Mouse (Mus musculus) cerebellum, adult 11 months (tissue): ENCODE results near the gene Taok1.

Source experiments
- DNase-seq: peaks from one replicate; pipeline ENCODE4 v3.0.0; 2022

Gene Taok1

DNA sequence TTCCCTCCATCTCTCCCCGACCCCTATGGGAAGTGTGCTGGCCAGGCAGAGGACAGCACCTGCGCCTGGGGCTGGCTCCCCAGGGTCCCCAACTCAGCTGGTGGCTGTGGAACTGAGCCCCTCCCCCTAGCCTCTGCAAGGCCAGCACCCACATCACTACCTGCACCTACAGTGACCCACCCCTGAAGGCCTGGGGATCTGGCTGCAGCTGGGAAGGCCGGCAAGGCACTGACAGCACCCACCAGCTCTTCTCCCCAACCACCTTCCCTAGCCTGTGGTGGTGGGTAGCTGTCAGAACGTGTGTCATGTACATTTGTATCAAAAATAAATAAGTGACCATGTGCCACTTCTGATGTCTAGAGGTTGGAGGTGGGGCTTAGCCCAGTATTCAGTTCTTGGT, 100.2 kb downstream of the Taok1 start:
- peak; percentile 24 for DNase-seq

DNA sequence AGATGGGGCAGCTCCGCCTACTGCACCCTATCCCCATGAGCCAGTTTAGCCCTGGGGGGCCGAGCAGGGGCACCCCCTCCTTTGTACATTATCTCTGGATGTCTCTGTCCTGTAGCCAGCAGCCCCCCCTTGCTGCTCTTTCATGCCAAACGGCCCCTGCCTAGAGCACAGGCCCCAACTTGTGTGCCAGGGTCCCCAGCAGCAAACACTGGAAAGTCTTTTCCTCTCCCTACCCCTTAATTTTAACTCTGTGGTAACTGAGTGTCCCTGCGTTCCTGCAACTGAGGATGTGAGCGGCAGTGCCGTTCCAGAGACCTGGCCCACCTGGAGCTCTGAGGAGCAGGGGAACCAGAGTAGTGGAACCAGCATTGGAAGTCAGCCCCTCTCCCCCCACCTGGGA, 100.7 kb downstream of the Taok1 start:
- peak; percentile 12 for DNase-seq

DNA sequence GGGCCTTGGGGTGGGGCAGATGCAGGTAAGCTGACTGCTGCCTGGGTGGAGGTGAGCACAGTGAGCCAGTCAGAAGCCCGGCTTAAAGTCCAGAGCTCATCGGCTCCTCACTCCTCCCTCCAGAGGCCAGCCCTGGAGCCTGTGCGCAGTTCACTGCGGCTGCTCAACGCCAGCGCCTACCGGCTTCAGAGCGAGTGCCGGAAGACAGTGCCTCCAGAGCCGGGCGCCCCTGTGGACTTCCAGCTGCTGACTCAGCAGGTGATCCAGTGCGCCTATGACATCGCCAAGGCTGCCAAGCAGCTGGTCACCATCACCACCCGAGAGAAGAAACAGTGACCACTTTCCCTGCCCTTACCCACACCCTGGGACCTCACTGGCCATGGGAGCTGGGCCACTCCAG, 101.3 kb downstream of the Taok1 start:
- peak; percentile 16 for DNase-seq

DNA sequence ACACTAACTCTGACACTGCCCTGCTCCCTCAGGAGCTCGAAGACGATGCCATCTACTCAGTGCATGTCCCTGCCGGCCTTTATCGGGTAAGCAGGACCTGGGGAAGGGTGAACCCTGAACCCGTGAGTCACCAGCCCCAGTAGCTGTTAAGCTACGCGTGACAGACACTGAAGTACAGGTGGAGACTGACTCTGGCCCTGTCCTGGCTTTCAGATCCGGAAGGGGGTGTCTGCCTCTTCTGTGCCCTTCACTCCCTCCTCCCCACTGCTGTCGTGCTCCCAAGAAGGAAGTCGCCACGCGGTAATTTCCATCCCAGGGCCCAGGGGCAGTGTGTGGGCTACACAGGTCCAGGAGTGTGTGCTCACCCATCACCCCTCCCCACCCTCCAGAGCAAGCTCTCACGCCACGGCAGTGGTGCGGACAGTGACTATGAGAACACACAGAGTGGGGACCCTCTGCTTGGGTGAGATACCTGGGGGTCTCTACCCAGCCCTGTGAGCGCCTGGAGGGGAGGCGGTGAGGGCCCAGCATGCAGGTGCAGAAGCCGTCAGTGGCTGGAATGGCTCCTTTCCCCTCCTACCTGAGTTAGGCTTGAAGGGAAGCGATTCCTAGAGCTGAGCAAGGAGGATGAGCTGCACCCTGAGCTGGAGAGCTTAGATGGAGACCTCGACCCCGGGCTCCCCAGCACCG, 102.2 kb downstream of the Taok1 start:
- peak; percentile 21 for DNase-seq

GRCm38 (mm10) chr11:77504377-77504776, 103.2 kb downstream of the Taok1 start:
- no peak for DNase-seq

DNA sequence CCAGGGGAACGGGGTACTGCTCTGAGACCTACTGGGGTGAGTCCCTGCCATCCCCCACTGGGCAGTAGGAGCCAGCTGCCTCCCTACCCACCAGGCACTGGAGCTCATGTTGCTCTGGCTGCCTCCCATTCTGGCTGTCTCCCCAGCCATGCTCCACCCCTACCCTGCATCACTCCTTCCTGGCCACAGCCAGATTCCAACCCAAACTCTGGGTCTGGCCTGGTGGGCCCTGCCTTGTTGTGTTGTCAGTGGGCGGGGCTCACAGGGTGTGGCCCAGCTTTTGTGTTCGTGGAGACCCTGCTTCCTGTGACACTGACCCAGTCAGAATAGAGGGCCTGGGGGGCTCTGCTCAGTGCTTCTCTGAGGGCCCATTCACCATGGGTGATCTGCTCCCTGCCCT, 104.1 kb downstream of the Taok1 start:
- DNase-seq: peak; percentile 25

DNA sequence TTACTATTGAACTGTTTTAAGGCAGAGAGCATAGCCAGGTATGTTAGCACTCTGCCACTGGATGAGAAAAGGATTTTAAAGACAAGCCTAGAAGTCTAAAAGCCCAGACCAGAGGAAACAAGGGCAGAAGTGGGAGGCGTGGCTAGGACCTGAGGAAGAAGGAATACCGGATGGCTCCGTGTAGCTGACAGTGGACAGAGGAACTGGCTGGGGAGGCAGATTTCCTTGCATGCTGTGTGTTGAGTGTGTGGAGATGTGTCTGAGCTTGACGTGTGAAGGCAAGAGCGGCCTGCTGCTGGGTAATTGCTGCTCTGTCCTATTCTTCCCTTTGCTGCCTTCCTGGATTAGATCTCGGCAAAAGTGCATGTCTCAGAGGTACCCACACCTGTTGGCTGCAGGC, 105.1 kb downstream of the Taok1 start:
- DNase-seq: no peak

GRCm38 (mm10) chr11:77501971-77502370, 105.6 kb downstream of the Taok1 start:
- DNase-seq: peak; percentile 17

DNA sequence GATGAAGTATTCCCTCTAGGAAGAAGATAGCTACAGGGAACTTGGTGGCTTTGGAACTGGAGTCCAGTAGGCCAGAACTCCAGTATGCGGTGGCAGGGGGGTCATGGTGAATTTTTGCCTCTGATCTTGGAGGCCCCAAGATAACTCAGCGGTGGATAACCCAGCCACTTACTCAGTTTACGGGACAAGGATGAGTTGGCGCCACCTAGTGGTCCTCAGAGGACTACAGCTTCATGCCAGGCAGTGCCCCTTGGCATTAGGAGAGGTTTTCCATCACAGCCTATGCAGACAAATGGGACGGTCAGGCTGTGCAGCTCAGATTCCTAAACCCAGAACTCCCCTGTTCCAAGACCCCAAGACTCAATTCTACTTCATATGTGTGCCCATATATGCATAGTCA, 106.2 kb downstream of the Taok1 start:
- DNase-seq: peak; percentile 79

DNA sequence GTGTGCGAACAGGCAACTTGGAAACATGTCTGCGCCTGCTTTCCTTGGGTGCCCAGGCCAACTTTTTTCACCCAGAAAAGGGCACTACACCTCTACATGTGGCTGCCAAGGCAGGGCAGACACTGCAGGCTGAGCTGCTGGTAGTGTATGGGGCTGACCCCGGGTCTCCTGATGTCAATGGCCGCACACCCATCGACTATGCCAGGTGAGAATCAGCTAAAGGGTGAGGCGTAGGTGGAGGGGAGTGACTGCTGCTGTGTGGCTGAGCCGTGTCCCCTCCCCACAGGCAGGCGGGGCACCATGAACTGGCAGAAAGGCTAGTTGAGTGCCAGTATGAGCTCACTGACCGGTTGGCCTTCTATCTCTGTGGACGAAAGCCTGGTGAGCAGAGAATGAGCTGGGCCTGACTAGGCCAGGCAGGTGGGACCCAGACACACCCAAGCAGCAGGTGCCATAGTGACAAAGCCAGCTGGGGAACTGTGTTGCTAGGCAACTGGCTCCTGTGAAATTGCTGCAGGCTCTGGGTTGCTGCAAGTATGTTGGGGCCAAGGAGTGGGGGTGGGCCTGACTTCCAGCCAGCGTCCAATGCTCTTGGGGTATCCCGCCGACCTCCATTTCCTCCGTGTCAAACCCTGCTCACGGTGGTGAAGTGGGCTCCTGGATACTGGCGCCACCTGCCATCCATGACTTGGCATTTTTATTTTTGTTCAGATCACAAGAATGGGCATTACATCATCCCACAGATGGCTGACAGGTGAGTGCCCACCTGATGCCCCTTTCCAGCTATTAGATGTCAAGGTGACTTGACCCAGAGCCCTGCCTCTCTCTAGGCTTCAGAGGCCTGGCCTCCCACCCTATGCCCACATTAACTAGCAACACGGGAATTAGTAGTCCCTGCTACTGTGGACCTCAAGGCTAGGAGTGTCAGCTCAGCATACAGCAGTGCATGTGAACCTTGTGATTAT, 107.0 kb downstream of the Taok1 start:
- peak; percentile 37 for DNase-seq

GRCm38 (mm10) chr11:77499354-77499753, 108.3 kb downstream of the Taok1 start:
- peak; percentile 81 for DNase-seq

GRCm38 (mm10) chr11:77498261-77499139, 109.1 kb downstream of the Taok1 start:
- peak; percentile 39 for DNase-seq

DNA sequence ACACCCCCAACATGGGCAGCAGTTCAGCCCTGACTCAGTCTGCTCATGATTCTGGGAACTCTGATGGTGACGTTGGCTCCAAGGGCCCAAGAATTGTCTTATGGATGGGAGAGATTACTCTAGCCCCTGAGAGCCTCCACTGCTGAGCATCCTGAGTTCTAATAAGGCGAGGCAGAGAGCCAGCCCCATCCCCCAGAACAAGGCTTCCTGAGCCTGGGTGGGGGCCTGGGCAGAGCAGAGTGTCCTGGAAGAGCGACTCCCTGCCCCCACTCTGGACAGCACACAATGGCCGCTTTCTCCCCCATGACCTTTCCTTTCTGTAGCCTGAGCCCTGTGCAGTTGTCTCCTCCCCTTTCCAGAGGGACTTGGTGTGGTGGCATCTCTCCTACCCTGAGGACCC, 109.8 kb downstream of the Taok1 start:
- peak; percentile 32 for DNase-seq

- peak; percentile 50 for DNase-seq
These were observed 110.3 kb downstream of the Taok1 start for GRCm38 (mm10) chr11:77497341-77497756.

DNA sequence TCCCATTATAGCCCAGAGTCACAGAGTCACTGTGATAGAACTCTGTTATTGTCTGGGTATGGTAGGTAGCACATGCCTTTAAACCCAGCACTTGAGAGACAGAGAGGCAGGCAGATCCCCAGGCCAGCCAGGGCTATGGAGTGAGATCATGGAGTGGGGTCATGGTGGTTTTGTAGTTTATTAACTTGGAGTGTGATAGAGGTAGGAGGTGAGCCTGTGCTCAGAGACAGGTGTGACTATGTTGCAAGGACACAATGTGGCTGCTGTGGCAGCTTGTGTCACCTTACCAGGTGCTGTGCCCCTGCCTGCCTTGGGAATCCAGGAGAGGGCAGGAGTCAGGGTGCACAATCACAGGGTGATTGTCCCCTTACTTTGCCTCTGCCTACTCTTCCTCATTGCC, 112.1 kb downstream of the Taok1 start:
- DNase-seq: peak; percentile 9

DNA sequence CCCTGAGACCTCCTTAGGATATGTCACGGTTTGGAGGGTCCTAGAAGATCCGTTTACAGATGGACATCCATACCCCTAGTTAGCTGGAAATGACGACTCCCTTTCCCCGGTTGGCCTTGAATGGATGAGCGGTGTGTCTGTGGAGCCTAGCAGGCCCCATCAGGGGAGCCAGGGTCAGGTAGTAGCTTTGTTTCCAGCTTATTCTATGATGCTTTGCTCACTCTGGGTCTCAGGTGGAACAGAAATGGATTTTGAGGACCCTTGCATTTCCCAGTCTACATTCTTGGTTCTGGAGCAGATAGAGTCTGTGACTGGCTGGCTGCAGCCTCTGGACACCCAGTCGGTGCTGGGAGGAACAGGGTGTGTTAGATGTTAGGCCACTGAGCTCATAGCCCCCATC, 112.8 kb downstream of the Taok1 start:
- peak; percentile 12 for DNase-seq

- DNase-seq: no peak
These were observed 113.3 kb downstream of the Taok1 start for GRCm38 (mm10) chr11:77494344-77494676.

GRCm38 (mm10) chr11:77493512-77494343, 113.9 kb downstream of the Taok1 start, which contains the start of gene Git1:
Git1 (plus strand) TSS chr11:77493562.
- peak; percentile 62 for DNase-seq

DNA sequence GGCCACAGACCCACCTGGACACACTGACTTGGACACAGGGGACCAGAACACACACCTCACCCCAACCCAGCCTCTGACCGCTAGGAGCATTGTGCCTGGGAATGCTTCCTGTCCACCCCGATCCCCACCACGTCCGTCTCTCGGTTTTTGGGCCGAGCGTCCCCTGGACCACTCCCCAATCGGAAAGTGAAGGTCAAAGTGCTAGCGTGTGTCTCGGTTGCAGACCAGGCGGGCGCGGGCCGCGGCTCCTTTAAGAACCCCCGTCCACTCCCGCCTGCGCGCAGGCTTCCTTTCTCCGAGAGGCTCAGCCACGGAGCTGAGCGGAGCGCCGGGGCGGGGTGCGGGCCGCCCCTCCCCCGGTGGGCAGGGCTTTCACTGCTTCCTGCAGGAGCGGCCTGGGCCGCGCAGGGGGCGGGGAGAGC, 114.7 kb downstream of the Taok1 start:
- peak; percentile 93 for DNase-seq

- peak; percentile 57 for DNase-seq
These were observed 115.2 kb downstream of the Taok1 start for GRCm38 (mm10) chr11:77492311-77492871.

GRCm38 (mm10) chr11:77491502-77492291, 115.9 kb downstream of the Taok1 start:
- peak; percentile 61 for DNase-seq
